Mouse (Mus musculus) thymus, postnatal 14 days (tissue): ENCODE results near the gene Gap43.
"Not testable (repeated sequence)": the region's sequence is repeated elsewhere in the genome, so short reads cannot be mapped to it uniquely, and the experiment has no call there.

Source experiments
- DNase-seq: peaks from one replicate; pipeline ENCODE4 v3.0.0; 2021

Gap43 gene

DNA sequence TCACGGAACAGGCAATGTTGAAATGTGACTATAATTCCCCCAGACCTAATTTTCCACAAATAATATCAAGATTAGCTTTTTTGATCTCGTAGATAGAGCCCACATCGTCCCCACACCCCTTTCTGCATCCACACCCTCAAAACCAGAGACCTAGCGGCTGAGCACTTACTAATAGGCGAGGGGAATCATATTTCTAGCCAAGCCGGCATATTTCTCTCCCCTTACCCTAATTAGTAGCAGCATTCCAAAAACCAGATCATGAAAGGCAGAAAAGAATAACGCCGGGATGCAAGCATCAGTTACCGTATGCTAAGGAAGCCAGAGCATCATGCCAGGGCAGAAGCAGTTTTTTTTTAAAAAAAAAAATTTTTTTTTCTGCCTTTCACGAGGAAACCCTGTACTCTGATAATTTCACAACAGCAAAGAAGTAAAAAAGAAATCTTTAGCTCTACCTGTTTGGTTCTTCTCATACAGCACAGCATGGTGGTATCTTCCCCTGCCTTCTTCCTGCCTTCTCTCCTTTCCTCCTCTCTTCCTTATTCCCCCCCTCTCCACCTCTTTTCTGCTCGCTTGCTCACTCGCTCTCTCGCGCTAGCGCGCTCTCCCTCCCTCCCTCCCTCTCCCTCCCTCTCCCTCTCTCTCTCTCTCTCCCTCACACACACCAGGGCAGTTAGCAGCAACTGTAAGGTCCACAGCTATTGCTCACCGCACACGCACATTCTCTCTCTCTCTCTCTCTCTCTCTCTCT lies at the start of gene Gap43:
Gene Gap43 (minus strand): TSS at position 631 of the 748 bp plus-strand sequence.
- DNase-seq = no peak

DNA sequence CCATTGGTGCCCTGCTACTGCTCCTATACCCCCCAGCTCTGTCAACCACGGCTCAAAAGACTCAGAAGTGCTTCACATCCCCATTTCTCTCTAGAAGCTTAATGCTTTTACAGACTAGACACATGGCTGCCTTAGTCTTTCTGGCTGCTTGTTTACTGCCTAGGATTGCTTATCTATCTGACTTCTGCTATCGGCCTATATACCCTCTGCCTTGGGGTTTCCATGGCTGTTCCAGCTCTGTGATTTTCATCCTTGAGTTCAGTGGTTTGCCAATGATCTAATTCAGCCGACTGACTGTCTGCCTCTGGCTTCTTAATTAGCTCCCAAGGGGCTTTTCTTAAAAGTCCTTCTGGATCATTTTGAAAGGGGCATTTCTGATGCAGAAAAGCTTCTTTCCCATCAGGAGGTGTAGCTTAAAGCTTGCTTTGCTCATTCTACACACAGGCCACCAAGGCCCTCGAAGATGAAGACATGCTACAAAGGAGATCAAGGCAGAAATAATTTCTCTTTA lies 40.9 kb upstream of the Gap43 start:
- DNase-seq = no peak

DNA sequence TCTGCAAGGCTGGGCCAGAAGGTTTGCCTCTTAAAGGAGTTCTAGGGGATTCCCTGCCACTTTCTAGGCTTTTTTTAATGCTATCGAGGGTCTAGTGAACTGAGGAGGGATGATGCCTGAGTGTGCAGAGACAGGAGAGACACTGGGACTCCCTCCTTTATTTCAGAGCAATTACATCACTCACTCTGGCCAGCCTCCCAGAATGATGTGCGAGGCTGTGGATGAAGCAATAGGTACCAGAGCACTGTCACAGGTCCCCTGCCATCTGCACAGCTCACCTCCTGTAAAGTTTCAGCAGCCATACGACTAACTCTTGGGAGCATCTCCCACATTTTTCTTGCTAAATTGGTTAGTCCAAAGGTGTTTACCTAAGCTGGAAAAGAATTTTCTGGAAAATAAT lies 40.2 kb upstream of the Gap43 start:
- no peak for DNase-seq

DNA sequence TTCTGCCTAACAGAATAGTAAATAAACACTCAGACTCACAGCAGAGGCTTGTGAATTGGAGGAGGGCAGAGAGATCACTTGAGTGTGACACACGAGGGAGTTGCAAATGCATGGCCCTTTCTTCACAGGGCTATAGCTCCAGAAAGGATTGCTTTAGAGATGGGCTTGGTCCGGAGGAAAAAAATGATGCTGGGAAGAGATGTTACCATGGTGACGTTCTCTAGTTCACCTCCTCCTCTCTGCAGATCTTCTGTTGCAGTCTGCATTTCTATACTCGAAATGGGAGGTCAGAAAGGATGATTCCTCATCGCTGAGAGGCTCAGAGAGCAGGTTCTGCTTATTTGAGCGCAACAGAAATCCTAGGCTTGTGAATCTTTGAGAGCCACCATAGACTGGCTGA lies 29.7 kb upstream of the Gap43 start:
- no peak for DNase-seq

DNA sequence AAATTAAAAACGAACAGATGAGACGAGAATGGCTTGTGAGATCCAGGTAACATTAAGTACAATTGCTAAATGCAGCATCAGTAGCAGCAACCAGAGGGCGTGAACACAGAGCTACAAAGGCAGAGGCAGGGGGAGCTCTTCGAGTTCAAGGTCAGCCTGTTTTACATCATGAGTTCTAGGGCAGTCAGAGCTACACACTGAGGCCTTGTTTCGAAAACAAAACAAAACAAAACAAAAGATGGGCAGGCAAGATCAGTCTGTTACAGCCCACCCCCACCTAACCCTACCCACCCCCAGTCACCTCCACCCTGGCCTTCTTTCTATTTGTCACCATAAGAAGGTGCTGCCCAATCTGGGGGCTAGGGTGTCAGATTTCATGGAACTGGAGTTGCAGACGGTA lies 28.9 kb upstream of the Gap43 start:
- DNase-seq = no peak

DNA sequence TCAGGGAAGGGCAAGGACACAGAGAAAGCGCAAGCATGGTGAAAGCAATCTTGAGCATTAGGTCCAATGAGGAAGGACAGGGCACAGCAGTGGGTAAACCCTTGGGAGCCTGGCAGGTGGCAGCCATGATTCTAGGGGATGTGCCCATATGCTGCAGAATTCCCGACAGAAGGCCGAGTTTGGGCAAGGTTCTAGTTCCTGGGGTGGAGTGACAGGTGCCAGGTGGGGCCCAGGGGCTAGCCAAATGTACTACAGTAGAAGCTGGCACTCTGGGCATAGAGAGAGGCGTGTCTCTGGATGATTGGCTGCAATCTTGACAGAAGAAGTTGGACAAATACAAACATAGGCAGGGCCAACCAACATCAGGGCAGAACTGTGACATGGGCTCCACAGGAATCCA lies 19.6 kb upstream of the Gap43 start:
- no peak for DNase-seq

DNA sequence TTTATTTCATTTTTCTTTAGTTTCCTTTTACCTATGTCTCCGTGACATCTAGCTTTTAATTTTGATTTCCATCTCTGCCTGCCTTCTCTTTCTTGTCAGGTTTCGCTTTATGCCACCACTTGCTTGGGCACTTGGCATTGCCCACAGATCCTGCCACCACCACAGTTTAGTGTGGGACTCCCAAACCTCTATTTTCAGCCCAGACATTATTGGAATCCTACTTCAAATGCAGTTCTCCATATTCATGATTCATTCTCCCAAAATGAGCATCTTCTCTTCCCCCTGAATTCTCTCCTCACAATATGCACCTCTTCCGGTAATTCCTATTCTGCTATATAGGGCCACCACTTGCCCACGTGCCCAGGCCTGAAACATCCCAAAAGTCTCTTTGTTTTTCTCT lies 17.6 kb upstream of the Gap43 start:
- no peak for DNase-seq

DNA sequence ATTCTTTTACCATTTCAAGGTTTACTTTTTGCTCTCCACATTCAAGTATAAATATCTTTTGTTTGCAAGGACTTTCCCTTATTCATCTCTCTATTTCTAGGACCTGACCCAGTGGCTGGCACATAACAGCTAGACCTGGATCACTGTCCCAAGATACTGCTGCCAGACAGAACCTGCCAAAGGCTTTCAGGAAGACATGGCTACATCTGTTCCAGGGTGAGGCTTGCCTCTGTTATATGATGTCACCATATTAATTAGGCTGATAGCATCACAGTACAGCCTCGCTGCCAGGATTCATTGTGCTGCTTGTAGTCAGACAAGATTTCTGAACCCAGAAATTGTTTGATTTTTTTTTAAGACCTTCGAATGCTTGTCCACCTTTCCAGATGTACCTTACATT lies 9.6 kb upstream of the Gap43 start:
- DNase-seq = no peak

DNA sequence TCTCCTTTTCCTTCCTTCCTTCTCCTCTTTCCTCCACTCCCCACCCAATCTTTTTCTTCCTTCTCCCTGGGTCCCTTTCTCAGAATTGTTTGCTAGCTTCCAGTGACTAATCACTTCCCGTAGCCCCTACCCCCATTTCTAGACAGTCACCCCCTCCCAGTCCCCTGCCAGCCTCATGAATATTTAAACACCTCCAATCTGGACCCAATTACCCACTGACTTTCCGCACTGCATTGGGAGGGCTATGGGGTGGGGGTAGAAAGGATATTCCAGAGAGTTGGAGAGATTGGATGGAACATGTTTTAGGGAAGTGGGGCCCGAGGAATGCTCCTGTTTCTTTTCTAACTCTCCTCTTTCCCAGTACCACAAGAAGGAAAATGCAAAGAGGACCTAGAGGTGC lies 414 bp upstream of the Gap43 start:
- not testable (repeated sequence) for DNase-seq

DNA sequence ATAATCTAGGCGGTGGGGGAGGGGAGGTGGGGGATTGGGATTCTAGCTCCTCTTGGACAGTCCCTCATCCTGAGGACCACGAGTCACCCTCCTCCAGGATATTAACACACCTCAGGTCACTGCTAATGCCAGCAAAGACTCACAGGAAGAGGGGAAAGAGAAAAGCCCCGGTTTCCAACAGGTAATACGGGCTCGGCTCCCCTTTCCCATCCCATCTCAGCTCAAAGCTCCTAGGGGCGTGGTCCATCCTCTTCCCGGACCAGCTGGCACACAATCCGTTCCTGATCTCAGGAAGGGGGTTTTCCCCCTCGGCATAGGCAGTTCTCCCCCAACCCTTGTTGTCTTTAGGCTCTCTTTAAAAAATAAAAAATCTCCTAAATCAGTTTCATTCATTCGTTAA lies 939 bp downstream of the Gap43 start:
- DNase-seq = no peak

DNA sequence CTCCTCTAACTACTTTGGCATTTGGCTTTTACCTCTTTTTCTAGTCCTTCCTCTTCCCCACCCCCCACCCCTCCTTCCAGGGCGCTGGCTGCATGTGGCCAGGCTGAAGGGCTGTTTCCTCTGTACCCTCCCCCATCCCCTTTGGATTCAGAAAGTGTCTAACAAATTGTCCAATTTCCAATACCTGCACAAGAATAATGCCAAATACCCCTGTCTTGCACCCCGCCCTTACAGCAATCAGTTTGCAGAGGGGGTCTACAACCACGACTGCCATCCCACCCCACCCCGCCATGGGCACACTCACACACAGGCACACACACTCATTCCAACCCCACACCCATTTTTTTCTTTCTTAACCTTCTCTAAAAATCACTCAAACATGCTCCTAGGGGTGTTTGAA lies 1.5 kb downstream of the Gap43 start:
- no peak for DNase-seq

DNA sequence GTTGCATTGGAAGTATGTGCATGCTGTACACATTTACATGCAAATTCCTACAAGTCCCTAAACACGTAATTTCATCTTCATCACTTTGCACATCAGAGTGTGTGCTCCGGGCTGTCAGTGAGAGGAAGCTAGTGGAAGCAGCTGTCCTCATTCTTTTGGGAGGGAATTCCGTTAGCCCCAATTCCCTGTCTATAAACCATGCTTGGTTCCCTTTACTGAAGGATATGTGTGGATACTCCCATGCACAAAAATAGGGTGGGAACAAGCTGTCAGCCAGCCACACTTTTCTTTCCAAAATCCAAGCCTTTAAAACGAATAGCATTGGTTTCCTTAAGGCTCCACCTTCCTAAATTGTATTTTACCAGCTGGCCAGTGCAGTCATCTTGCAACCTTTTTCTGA lies 2.1 kb downstream of the Gap43 start:
- DNase-seq = no peak

DNA sequence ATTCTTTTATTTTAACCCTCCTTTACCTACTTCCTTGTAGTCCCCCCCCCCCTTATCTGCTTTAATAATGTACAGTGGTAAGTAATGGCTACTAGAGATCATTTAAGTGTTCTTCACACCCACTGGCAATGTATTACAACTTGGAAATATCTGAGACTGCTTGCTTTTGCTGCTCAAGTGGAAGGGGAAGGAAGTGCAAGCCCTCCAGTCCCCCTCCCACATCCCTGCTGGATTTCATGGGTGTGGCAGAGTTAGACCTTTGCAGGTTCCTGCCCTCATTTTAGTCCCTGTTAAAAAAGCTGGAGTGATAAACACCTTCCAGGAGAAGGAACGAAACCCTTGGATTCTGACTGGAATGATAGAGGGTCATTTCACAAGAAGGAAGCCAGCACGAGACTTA lies 2.8 kb downstream of the Gap43 start:
- DNase-seq = no peak

DNA sequence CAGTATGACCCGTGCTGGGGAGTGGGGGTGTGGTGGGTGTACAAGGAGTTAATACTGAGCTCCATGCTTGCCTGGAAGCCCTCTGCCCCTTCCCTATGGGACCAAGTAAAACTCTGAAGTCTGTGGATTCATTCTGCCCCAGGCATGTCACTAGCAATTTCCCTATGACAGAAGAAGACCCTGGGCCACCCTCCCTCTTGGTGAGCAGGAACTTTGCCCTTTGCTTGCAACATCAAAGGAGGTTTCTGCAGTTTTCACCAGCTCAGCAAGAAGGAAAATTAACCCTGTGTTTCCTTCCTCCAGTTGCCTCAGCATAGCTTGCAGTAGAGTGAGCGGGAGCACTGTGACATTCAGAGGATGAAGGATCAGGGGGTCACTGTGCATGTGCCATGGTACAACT lies 3.8 kb downstream of the Gap43 start:
- no peak for DNase-seq

DNA sequence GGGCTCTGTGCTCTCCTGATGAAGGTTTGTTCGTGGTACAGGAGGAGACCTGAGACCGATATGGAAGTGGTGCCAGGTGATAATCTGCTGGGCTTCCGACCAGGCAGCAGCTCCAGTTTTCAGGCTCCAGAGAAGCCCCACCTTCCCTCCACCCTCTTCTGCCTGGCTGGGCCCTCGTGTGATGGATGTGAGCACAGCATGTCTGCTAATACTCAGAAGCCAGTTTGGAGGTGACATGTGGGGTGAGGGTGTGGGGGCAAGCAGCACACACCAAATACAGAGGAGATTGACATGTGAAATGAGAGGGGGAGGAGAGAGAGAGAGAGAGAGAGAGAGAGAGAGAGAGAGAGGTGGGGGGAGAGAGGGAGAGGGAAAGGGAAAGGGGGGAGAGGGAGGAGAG lies 8.1 kb downstream of the Gap43 start:
- no peak for DNase-seq

DNA sequence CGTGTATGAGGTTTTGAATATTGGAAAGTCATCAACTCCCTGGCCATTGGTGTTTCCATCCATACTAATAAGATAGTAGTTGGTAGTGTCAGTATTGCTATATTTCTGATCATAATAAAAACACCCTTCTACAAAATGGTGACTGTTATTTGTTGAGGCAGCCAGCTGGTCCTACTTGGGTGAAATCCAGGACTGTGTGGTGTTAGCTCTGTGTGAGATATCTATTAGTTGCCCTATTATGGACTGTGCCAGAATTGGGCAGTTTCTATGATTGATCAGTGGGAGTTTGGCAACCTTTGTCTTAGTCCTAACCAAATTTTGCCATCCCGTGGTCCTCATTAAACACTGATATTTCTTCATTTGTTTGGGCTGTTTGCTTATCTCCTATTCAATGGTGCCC lies 14.3 kb downstream of the Gap43 start:
- DNase-seq = no peak

DNA sequence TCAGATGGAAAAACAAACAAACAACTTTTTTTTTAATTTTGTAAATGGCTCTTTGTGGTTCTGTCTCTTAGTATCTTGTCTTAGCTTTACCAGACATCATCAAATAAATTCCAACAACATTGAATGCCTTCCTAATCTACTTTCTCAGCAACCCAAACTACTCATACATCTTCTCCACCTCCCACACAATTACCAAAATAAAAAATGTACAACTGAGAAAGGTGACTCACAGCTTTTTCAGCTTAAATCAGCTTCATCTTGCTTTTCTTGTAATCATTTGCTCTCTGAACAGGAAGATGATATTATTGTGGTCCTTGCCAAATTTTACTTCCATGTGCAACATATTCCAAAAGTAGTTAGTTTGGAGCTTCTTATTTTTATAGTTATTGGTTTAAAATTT lies 14.9 kb downstream of the Gap43 start:
- no peak for DNase-seq

DNA sequence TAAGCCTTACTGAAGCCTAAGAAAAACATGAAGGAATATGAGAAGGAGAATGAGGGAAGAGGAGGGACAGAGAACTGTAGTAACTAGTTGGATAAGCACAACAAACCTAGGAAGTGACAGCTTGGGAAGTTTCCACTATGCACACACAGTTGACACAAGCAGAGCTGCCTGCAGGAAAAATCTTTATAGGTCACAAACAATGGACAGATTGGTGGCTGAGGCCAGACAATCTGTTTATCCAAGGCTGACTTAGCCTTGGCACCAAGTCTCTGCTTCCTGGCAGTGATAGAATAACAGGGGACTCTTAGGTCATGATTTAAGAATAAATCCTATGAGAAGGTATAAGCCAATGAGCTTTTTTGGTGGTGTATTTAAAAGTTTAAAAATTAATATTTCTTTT lies 20.6 kb downstream of the Gap43 start:
- DNase-seq = no peak

DNA sequence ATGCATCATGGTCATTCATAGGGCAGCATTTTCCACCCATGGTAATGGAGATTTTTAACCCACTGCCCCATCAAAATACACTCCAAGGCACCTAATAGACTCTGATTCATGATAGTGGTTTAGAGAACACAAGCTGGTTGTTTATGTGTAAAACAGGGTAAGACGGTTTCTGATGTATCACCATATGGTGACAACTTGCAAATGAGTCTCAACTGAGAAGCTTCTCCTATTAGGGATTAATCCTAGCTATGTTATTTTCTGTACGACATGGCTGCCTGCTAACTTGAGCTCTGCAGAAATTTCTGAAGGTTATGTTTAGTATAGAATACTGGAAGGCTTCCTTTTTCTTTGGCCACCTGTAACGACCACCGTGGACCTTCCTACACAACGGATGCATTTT lies 21.1 kb downstream of the Gap43 start:
- no peak for DNase-seq

DNA sequence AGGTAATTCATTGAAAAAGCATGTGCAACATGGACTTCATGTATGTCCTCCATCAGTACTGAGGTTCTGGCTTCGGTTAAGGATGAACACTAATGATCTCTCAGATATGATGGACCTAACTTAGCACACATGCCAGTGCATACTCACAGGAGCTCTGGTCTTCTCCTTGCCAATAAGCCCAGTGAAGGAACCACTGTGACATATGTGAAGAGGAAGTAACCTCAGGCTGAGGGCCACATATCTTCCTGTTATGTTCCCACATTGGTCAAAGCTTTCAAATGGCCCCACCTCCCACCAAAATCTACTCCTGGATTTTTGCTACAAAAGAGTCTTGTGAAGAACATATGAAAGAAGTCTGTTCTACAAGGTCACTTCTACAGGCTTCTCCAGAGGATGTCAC lies 28.3 kb downstream of the Gap43 start:
- no peak for DNase-seq

DNA sequence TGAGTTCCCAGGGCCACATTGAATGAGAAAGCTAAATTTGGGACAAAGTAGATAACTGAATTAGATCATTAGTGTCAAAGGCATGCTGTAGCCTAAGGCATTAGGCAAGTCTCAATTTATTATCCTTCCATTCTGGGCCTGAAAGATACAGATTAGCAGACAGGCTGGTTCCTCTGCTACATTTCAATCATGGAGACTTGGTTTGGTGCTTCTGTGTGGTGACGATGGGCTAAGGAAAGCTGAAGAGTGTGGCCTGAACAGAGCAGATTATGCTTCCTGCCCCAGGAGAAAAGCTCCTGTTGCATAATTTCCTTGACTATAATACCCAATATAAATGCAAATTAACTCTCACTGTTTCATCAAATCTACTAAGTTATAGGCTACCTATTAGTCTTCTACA lies 31.7 kb downstream of the Gap43 start:
- DNase-seq = no peak

DNA sequence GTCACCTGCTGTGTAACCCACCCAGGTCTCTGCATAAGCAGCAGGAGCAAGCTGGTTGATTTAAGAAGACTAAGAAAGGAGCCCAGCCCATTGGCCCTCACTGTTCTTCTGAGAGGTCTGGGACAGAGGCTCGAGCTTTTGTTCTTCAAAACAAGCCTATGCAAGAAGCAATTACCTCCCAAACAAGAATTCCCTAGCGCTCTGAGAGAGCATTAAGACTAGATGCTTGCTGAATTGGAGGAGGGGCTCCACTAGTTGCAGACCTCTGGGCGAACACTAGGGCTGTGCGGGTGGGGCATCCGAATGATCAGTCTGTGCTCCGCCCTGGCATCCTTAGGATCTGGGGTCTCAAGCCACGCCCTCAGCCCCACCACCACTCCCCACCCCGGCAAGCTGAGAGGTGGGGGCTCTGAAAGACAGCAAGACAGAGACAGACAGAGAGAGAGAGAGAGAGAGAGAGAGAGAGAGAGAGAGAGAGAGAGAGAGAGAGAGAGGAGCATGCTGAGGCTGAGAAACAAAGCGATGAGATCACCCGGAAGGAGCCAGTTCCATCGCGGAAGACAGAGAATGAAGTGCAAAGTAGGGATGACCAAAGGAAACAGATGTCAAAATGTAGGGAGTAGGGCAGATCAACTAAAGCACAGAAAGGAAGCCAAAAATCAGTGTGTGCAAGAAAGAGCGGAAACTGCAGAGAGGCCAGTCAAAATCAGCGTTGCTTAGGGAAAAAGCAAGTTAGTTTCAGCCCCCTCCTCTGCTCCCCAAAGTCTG lies 34.3 kb downstream of the Gap43 start:
- peak; percentile 11 for DNase-seq

DNA sequence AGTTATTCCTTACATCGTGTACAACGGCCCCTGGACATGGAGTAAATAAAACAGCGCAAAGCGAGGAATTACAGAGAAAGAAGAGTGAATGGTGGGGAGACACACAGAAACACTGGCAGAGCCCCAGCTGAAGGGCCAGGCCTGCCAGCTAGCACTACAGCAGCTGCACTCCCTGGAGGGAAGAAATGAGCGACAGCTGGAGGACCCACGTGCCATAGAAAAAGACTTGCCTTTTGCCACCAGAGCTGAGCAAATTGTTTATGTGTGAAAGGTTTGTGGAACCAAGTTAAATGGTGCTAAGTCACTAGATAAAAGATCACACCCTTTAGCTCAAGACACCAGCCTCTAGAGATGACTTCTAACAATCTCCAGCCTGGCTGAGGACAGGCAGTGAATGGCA lies 37.0 kb downstream of the Gap43 start:
- no peak for DNase-seq

DNA sequence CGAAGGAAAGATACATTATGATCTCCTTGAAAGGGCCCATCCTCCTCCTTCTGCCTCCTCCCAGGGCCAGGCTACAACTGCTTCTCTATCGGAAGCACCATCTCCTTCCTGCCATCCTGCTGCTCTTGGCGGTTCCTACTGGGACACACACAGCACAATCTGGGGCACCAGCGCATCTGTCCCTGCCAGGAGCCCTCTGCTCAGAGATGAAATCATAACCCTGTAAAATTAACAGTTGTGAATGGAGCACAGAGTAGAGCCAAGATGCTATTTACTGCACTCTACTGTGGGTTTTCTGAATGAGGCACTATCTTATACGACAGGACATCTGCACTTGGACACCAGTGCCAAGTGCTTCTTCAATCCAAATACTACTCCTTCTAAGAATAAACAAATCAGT lies 46.0 kb downstream of the Gap43 start:
- no peak for DNase-seq

DNA sequence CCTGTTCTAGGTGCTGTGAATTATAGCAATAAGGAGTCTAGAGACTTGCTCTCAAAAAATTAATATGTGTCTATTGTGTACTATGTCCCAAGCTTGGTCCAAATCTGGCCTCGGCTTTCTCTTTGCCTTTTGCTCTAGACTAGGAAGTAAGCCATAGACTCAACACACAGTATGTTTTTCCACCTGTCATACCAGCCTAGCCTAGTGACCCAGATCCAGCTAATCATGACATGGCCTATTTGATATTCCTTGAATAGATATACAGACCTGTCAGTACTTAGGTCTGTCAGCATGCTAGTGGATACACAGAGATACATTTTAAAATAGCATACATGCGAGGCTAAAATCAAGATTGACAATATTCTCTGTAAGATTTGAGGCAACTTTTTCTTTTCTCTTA lies 46.4 kb downstream of the Gap43 start:
- no peak for DNase-seq
